ENCODE assay signal across 9 mouse cellular contexts in the genomic region with DNA sequence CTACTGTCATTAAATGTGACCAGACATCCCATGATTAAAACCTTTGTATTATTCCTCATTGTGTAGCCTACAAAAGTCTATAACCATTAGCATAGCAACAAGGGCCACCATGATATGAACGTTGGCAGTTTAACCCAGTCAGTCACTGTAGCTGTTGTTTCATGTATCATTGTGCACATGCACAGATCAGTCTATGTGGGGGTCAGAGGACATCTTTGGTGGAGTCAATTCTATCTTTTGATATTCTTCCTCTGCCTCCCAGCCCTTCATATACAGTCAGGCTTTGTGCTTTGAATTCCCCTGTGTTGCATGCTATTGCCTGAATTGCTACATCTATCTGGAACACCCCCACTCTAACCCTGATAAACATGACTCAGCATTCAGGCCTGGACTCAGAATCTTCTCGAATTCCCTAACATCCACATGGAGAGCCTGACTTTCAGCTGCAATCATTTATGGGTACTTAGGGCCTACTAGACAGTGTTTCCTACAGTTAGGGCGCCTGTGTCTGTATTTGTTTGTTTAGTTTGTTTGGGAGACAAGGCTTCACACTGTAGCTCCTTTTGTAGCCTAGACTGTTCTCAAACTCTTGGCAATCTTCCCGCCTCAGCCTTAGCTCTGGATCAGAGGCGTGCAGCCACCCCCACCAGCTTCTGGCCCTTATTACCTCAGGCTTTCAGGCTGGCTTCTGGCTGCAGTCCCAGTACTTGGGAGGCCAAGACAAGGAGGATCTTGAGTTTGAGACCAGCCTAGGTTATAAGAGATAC. TPM values are rescaled to one million over a fixed set of nuclear protein-coding genes. Genes with fewer than 3 reads are reported as not detected.
A peak's percentile ranks its signal among the peaks of the same experiment; 100 is the strongest.
DNase-seq lines count a peak whose midpoint lies in the region.
"Had no signal": no experiment of that assay in that cellular context is flagged by ENCODE, and none has a peak within 500 bp of the region (broad histone marks: within the 10 kb centered on the region; RNA-seq: fewer than 3 reads in every experiment).

No protein-coding gene starts in this region.

- WGBS in limb, embryonic 10.5 days, result 85% methylated on average over 5 of the region's 5 CpGs

- H3K27ac ChIP-seq in limb, embryonic 10.5 days, result no peak overlapping the region
- H3K27ac ChIP-seq: liver, embryonic 14.5 days had no signal

- no peaks in the 10 kb centered on the region for H3K9me3 ChIP-seq in limb, embryonic 10.5 days (replicated peaks)

- intact Hi-C loops in heart, postnatal 36 days (cut with DNase I), result no loop called here

- peak; percentile 91 for DNase-seq in heart, adult 11 months
- DNase-seq in heart, adult 8-10 months (ENCODE audit: low spot score), result no peak
- DNase-seq in 3134 (ENCODE audit: extremely low read depth, insufficient read length, low spot score), result peak; percentile 62
- peak; percentile 61 to 68 for DNase-seq in adrenal gland, postnatal 36 days
- DNase-seq in heart, postnatal 36 days, result peak; percentile 33 to 36
- peak; percentile 72 for DNase-seq in lung, postnatal 10 days
- no peak for DNase-seq in limb, embryonic 10.5 days (ENCODE audit: low spot score)
- DNase-seq in embryo, embryonic 10 days (ENCODE audit: low spot score), result no peak

- no peak overlapping the region for H3K4me3 ChIP-seq in limb, embryonic 10.5 days

- no peaks in the 10 kb centered on the region for H3K27me3 ChIP-seq in limb, embryonic 10.5 days (ENCODE audit: low read depth, poor library complexity, severe bottlenecking)

- peaks cover 11% of the 10 kb centered on the region for H3K36me3 ChIP-seq in limb, embryonic 10.5 days

- 0 out of 2 replicates have a peak, but pooled peaks cover 6% of the 10 kb centered on the region for H3K4me1 ChIP-seq in limb, embryonic 10.5 days

RNA-seq across cellular contexts. Expression of gene Bnipl, which starts 4.3 kb away (rescaled TPM):
- not detected for total RNA-seq in heart, adult 8-10 months (2022)
- under 1 TPM in 1 of 2 experiments, not detected in 1; 0.89 TPM for total RNA-seq in adrenal gland, postnatal 36 days (2021)
- not detected for total RNA-seq in heart, postnatal 36 days (2021)
- 0.35 and 0.79 TPM in 2 replicates for polyA plus RNA-seq in limb, embryonic 10.5 days (2016; fragmentation: Nextera tagmentation; extraction: Ambion mirVana)

RNA-seq across cellular contexts. Expression of gene Gm128, which starts 5.2 kb away (rescaled TPM):
- total RNA-seq in heart, adult 8-10 months (2022), result not detected
- total RNA-seq in adrenal gland, postnatal 36 days (2021), result under 1 TPM; 0.17 to 0.26 TPM
- total RNA-seq in heart, postnatal 36 days (2021), result not detected
- polyA plus RNA-seq in limb, embryonic 10.5 days (2016; fragmentation: Nextera tagmentation; extraction: Ambion mirVana), result 0.65 and 0.92 TPM in 2 replicates

RNA-seq across cellular contexts. Expression of gene Mllt11, which starts 14.7 kb away (rescaled TPM):
- total RNA-seq in heart, adult 8-10 months (2022), result 10 to 100 TPM in 2 of 4 experiments, 1 to 10 TPM in 2; 5.5 to 11.3 (median 9.5) TPM
- total RNA-seq in adrenal gland, postnatal 36 days (2021), result 10 to 100 TPM in 1 of 2 experiments, 1 to 10 TPM in 1; 6.9 to 10.9 TPM
- 1 to 10 TPM; 6.1 to 8.5 TPM for total RNA-seq in heart, postnatal 36 days (2021)
- polyA plus RNA-seq in limb, embryonic 10.5 days (2016; fragmentation: Nextera tagmentation; extraction: Ambion mirVana), result 12.0 and 12.3 TPM in 2 replicates

RNA-seq across cellular contexts. Expression of gene Cdc42se1, which starts 18.1 kb away (rescaled TPM):
- total RNA-seq in heart, adult 8-10 months (2022), result 10 to 100 TPM; 17.0 to 22.8 (median 20.4) TPM
- 10 to 100 TPM; 86.9 to 94.8 TPM for total RNA-seq in adrenal gland, postnatal 36 days (2021)
- total RNA-seq in heart, postnatal 36 days (2021), result 10 to 100 TPM; 20.4 to 22.8 TPM
- 82.6 and 85.3 TPM in 2 replicates for polyA plus RNA-seq in limb, embryonic 10.5 days (2016; fragmentation: Nextera tagmentation; extraction: Ambion mirVana)

RNA-seq across cellular contexts. Expression of gene Gabpb2, which starts 28.9 kb away (rescaled TPM):
- 10 to 100 TPM; 12.2 to 13.9 (median 13.2) TPM for total RNA-seq in heart, adult 8-10 months (2022)
- total RNA-seq in adrenal gland, postnatal 36 days (2021), result 10 to 100 TPM; 21.3 to 22.6 TPM
- 10 to 100 TPM; 10.9 to 11.7 TPM for total RNA-seq in heart, postnatal 36 days (2021)
- 11.4 and 13.1 TPM in 2 replicates for polyA plus RNA-seq in limb, embryonic 10.5 days (2016; fragmentation: Nextera tagmentation; extraction: Ambion mirVana)

Comparison
In these comparisons a context has a peak if more than half of its experiments do, and no peak if none do; other contexts are left out.
1. DNase-seq: peak in heart, adult 11 months (single experiment), 3134 (single experiment), adrenal gland, postnatal 36 days (2 of 2), heart, postnatal 36 days (2 of 2) and lung, postnatal 10 days (single experiment); none in heart, adult 8-10 months (single experiment), limb, embryonic 10.5 days (single experiment) and embryo, embryonic 10 days (single experiment).